Mouse (Mus musculus) limb, embryonic 15.5 days (tissue): ENCODE results near the gene Rspo4. TPM values are rescaled to one million over a fixed set of nuclear protein-coding genes. Genes with fewer than 3 reads are reported as not detected.

Experiments
- ATAC-seq: fragments of 200-750 bp; cut with Nextera tagmentation; 2 replicates; pipeline ENCODE4 v1.8.0; 2017; ENCODE audit warnings: low read depth, moderate TSS enrichment; ENCODE audit not compliant: insufficient number of reproducible peaks, low FRiP score, low TSS enrichment
- H3K27ac ChIP-seq: fragments of 300-500 bp; sonication (generic); 2 replicates; pipeline ENCODE4 v1.5.1; 2015; ENCODE audit warnings: moderate library complexity, mild to moderate bottlenecking, inconsistent platforms
- H3K27me3 ChIP-seq: fragments of 300-500 bp; sonication (generic); 2 replicates; pipeline ENCODE4 v1.6.1; 2015; ENCODE audit warnings: inconsistent platforms
- H3K36me3 ChIP-seq: fragments of 300-500 bp; sonication (generic); 2 replicates; pipeline ENCODE4 v1.6.1; 2015; ENCODE audit warnings: inconsistent platforms
- H3K4me1 ChIP-seq: fragments of 300-500 bp; sonication (generic); 2 replicates; pipeline ENCODE4 v1.6.1; 2015; ENCODE audit warnings: inconsistent platforms
- H3K4me2 ChIP-seq: fragments of 300-500 bp; sonication (generic); 2 replicates; pipeline ENCODE4 v1.6.1; 2015; ENCODE audit warnings: mild to moderate bottlenecking, inconsistent platforms
- H3K4me3 ChIP-seq: fragments of 300-500 bp; sonication (generic); 2 replicates; pipeline ENCODE4 v1.5.1; 2015; ENCODE audit warnings: mild to moderate bottlenecking, inconsistent platforms
- H3K9ac ChIP-seq: fragments of 300-500 bp; sonication (generic); 2 replicates; pipeline ENCODE4 v1.6.1; 2015; ENCODE audit warnings: inconsistent platforms
- H3K9me3 ChIP-seq: fragments of 300-500 bp; sonication (generic); 2 replicates; pipeline ENCODE4 v1.6.1; 2016; ENCODE audit warnings: inconsistent platforms
- WGBS: fragments of 180-500 bp; shearing (Covaris S2); methylation state at CpG from one replicate; pipeline ENCODE4 v1.1.7; 2015; 5-methylcytosine and 5-hydroxymethylcytosine counted together
- polyA plus RNA-seq: library from polyadenylated mRNA; unstranded; fragments of >200 nt; fragmentation: Nextera tagmentation; extraction: Ambion mirVana; gene quantifications from 2 replicates; pipeline ENCODE4 v1.2.1, GENCODE M21; 2015

Rspo4 gene
- polyA plus RNA-seq, 1 experiment from 2014 or later = 0.73 TPM

- Histone ChIP-seq H3K27me3 (no peaks in the 10 kb centered on the region), H3K4me1 (peaks cover 39% of the 10 kb centered on the region), H3K36me3 (no peaks in the 10 kb centered on the region), H3K4me3 (no peak overlapping the region), H3K4me2 (no peak overlapping the region), H3K27ac (no peak overlapping the region), H3K9me3 (no peaks in the 10 kb centered on the region), H3K9ac (no peak overlapping the region)
- ATAC-seq = no peak
- WGBS = 75% methylated on average over 5 of the region's 5 CpGs
Observed at GRCm38 (mm10) chr2:151914120-151914519, 71.4 kb downstream of the Rspo4 start.

- ATAC-seq = no peak
- Histone ChIP-seq H3K4me1 (peaks cover 35% of the 10 kb centered on the region), H3K9me3 (no peaks in the 10 kb centered on the region), H3K36me3 (no peaks in the 10 kb centered on the region), H3K27ac (no peak overlapping the region), H3K9ac (no peak overlapping the region), H3K4me3 (no peak overlapping the region), H3K27me3 (no peaks in the 10 kb centered on the region), H3K4me2 (no peak overlapping the region)
- WGBS = 26% methylated on average over 2 of the region's 2 CpGs
Observed at GRCm38 (mm10) chr2:151915111-151915510, 72.4 kb downstream of the Rspo4 start.

GRCm38 (mm10) chr2:151916061-151916831, 73.5 kb downstream of the Rspo4 start:
- H3K27ac ChIP-seq = no peak overlapping the region
- H3K36me3 ChIP-seq = no peaks in the 10 kb centered on the region
- H3K4me1 ChIP-seq = peaks cover 25% of the 10 kb centered on the region
- no peaks in the 10 kb centered on the region for H3K27me3 ChIP-seq
- H3K9ac ChIP-seq = no peak overlapping the region
- no peaks in the 10 kb centered on the region for H3K9me3 ChIP-seq
- no peak overlapping the region for H3K4me3 ChIP-seq
- ATAC-seq = no peak
- H3K4me2 ChIP-seq = no peak overlapping the region
- 32% methylated on average over 13 of the region's 13 CpGs for WGBS

GRCm38 (mm10) chr2:151919140-151919539, 76.4 kb downstream of the Rspo4 start:
- no peaks in the 10 kb centered on the region for H3K36me3 ChIP-seq
- ATAC-seq = no peak
- no peak overlapping the region for H3K4me2 ChIP-seq
- H3K27ac ChIP-seq = no peak overlapping the region
- H3K9ac ChIP-seq = no peak overlapping the region
- H3K4me1 ChIP-seq = peaks cover 34% of the 10 kb centered on the region
- WGBS = 40% methylated on average over 9 of the region's 9 CpGs
- H3K9me3 ChIP-seq = no peaks in the 10 kb centered on the region
- H3K4me3 ChIP-seq = no peak overlapping the region
- H3K27me3 ChIP-seq = no peaks in the 10 kb centered on the region

GRCm38 (mm10) chr2:151921068-151921467, 78.3 kb downstream of the Rspo4 start:
- Histone ChIP-seq H3K9me3 (no peaks in the 10 kb centered on the region), H3K36me3 (no peaks in the 10 kb centered on the region), H3K9ac (no peak overlapping the region), H3K27me3 (no peaks in the 10 kb centered on the region), H3K4me2 (no peak overlapping the region), H3K4me3 (no peak overlapping the region), H3K27ac (0 out of 2 replicates have a peak overlapping the region, but pooled peaks have one; percentile 8), H3K4me1 (peaks cover 31% of the 10 kb centered on the region)
- no peak for ATAC-seq
- 51% methylated on average over 8 of the region's 8 CpGs for WGBS

- WGBS = 27% methylated on average over 4 of the region's 4 CpGs
- no peak; the same call in 1 of the 2 replicates for ATAC-seq
- Histone ChIP-seq H3K27me3 (no peaks in the 10 kb centered on the region), H3K27ac (peak overlapping the region; percentile 8; the same call in 1 of the 2 replicates), H3K4me3 (no peak overlapping the region), H3K4me2 (no peak overlapping the region), H3K9me3 (no peaks in the 10 kb centered on the region), H3K9ac (no peak overlapping the region), H3K4me1 (peaks cover 26% of the 10 kb centered on the region), H3K36me3 (no peaks in the 10 kb centered on the region)
Observed at GRCm38 (mm10) chr2:151921596-151921995, 78.9 kb downstream of the Rspo4 start.

Other genes starting within 250 kb of the Rspo4 start
- gene Snph, start 210.3 kb upstream of the Rspo4 start, polyA plus RNA-seq = 0.68 and 1.0 TPM in 2 replicates
- not detected in 2 replicates for gene Rad21l, start 174.4 kb upstream of the Rspo4 start, polyA plus RNA-seq
- 2.2 and 2.4 TPM in 2 replicates for gene Tmem74b, start 140.9 kb upstream of the Rspo4 start, polyA plus RNA-seq
- 40.0 and 41.1 TPM in 2 replicates for gene Psmf1, start 98.7 kb upstream of the Rspo4 start, polyA plus RNA-seq
- gene Angpt4, start 68.3 kb downstream of the Rspo4 start, polyA plus RNA-seq = 0.60 and 0.68 TPM in 2 replicates
- 23.3 and 23.4 TPM in 2 replicates for gene Fam110a, start 137.3 kb downstream of the Rspo4 start, polyA plus RNA-seq
- gene Slc52a3, start 153.6 kb downstream of the Rspo4 start, polyA plus RNA-seq = 8.4 and 9.7 TPM in 2 replicates
- gene Scrt2, start 238.6 kb downstream of the Rspo4 start, polyA plus RNA-seq = 0.06 TPM in 1 of 2 replicates, not detected in the other